Mouse (Mus musculus): ENCODE results near the gene Acbd3. TPM values are rescaled to one million over a fixed set of nuclear protein-coding genes. Genes with fewer than 3 reads are reported as not detected.

The Acbd3 gene
- polyA plus RNA-seq (2017; shearing (Covaris generic)): 7.2 TPM

DNA sequence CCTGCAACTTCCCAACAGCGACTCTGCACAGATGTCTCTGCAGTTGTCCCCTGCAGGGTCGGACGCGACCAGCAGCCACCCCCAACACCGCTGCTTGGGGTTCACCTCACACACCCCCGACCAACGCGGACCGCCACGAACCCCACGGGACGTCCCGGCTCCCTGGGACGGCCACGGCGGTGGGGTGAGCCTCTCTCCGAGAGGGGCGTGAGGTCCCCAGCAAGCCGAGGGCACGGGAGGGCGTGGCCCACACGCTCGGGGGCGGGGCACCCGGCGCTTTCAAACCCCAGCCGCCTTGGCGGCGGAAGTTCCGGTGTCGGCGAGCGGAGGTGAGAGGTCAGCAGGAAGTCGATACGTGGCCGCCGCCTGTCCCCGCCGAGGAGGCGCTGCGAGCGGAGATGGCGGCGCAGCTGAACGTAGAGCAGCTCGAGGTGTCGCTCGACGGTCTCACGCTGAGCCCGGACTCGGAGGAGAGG, at the start of gene Acbd3:
Acbd3 (plus strand) TSS at position 340 of the 476 bp plus-strand sequence.

GRCm38 (mm10) chr1:180696626-180697352, 29.1 kb upstream of the Acbd3 start, which contains the start of gene Mixl1:
Gene Mixl1 (minus strand): TSS chr1:180697034.

Other genes starting within 250 kb of the Acbd3 start
- gene Stum, start 242.5 kb upstream of the Acbd3 start, polyA plus RNA-seq (2017; shearing (Covaris generic)): not detected
- gene Parp1, start 157.1 kb upstream of the Acbd3 start, polyA plus RNA-seq (2017; shearing (Covaris generic)): 88.9 TPM
- gene Lin9, start 84.9 kb upstream of the Acbd3 start, polyA plus RNA-seq (2017; shearing (Covaris generic)): 21.5 TPM
- 0.20 TPM for gene Mixl1, start 29.0 kb upstream of the Acbd3 start, polyA plus RNA-seq (2017; shearing (Covaris generic))
- gene H3f3a, start 87.9 kb downstream of the Acbd3 start, polyA plus RNA-seq (2017; shearing (Covaris generic)): 1,375 TPM
- 57.5 TPM for gene Sde2, start 125.1 kb downstream of the Acbd3 start, polyA plus RNA-seq (2017; shearing (Covaris generic))
- not detected for gene Lefty2, start 167.1 kb downstream of the Acbd3 start, polyA plus RNA-seq (2017; shearing (Covaris generic))
- gene Pycr2, start 178.2 kb downstream of the Acbd3 start, polyA plus RNA-seq (2017; shearing (Covaris generic)): 85.4 TPM
- gene Lefty1, start 209.0 kb downstream of the Acbd3 start, polyA plus RNA-seq (2017; shearing (Covaris generic)): 0.51 TPM
- gene Tmem63a, start 216.3 kb downstream of the Acbd3 start, polyA plus RNA-seq (2017; shearing (Covaris generic)): 48.4 TPM